Mouse (Mus musculus) CH12.LX (cell line): ENCODE measurements around the gene Atp6ap1l.
A peak's percentile ranks its signal among the peaks of the same experiment; 100 is the strongest.

ENCODE experiments used
- BHLHE40 ChIP-seq: IDR thresholded peaks from 2 replicates; pipeline ENCODE4 v1.6.1; 2011; ENCODE audit warnings: mild to moderate bottlenecking, low read depth, low read length, improper control_type of control experiment
- CHD2 ChIP-seq: IDR thresholded peaks from 2 replicates; pipeline ENCODE4 v1.6.1; 2011; ENCODE audit warnings: low read length, improper control_type of control experiment
- CTCF ChIP-seq, 2 experiments: IDR thresholded peaks in 1 of 2; conservative IDR thresholded peaks in 1 of 2; 2 replicates each; pipeline ENCODE4 v1.5.1; 2011 to 2012; ENCODE audit warnings: low read depth in 2 of 2, low read length in 2 of 2, improper control_type of control experiment in 1 of 2, inconsistent platforms in 1 of 2, mild to moderate bottlenecking in 1 of 2, moderate library complexity in 1 of 2
- E2F4 ChIP-seq: IDR thresholded peaks from 2 replicates; pipeline ENCODE4 v1.6.1; 2011; ENCODE audit warnings: low read depth, low read length, improper control_type of control experiment; ENCODE audit not compliant: insufficient replicate concordance
- GABPA ChIP-seq: IDR thresholded peaks from 2 replicates; pipeline ENCODE4 v1.6.1; 2012; ENCODE audit warnings: low read depth, low read length, improper control_type of control experiment, inconsistent platforms; ENCODE audit not compliant: insufficient replicate concordance
- POLR2A ChIP-seq: IDR thresholded peaks from 2 replicates; pipeline ENCODE4 v1.6.1; 2011; ENCODE audit warnings: low read depth, mild to moderate bottlenecking, improper control_type of control experiment, low read length
- RAD21 ChIP-seq: IDR thresholded peaks from 2 replicates; pipeline ENCODE4 v1.6.1; 2011; ENCODE audit warnings: low read depth, mild to moderate bottlenecking, low read length, improper control_type of control experiment, moderate library complexity
- RCOR1 ChIP-seq: conservative IDR thresholded peaks from 2 replicates; pipeline ENCODE4 v1.6.1; 2012; ENCODE audit warnings: low read depth, mild to moderate bottlenecking, inconsistent platforms, low read length, improper control_type of control experiment

- TF ChIP-seq CHD2 (0 out of 2 replicates have a peak, but pooled peaks have one; percentile 38), POLR2A (peak; percentile 93), RAD21 (no peak), BHLHE40 (peak; percentile 23; the same call in 1 of the 2 replicates), GABPA (peak; percentile 42; the same call in 1 of the 2 replicates), RCOR1 (no peak), CTCF (conservative IDR thresholded peaks at IDR 0.05 in 1 of 2, IDR thresholded peaks at IDR 0.05 in 1 of 2; ENCODE audit: low read depth in 2 of 2, low read length in 2 of 2) (peak in 1 of 2 experiments; percentile 19; a peak in 1 of 4 replicates), E2F4 (no peak)
Observed at GRCm38 (mm10) chr13:90922751-90923612, 17.8 kb upstream of the Atp6ap1l start, which contains the start of gene Rps23.
